Mouse (Mus musculus) lung, adult 2 months (tissue): Measurements from ENCODE around the gene Ceacam16.

Experiments used
- CTCF ChIP-seq: fragments of 200-500 bp; IDR thresholded peaks from 2 replicates; pipeline ENCODE4 v1.5.1; 2011; ENCODE audit warnings: mild to moderate bottlenecking, low read length, control low read depth; ENCODE audit not compliant: insufficient read depth
- POLR2A ChIP-seq: fragments of 200-500 bp; IDR thresholded peaks from 2 replicates; pipeline ENCODE4 v1.6.1; 2011; ENCODE audit warnings: low read depth, mild to moderate bottlenecking, control low read depth, low read length, borderline replicate concordance; ENCODE audit errors: extremely low read depth

DNA sequence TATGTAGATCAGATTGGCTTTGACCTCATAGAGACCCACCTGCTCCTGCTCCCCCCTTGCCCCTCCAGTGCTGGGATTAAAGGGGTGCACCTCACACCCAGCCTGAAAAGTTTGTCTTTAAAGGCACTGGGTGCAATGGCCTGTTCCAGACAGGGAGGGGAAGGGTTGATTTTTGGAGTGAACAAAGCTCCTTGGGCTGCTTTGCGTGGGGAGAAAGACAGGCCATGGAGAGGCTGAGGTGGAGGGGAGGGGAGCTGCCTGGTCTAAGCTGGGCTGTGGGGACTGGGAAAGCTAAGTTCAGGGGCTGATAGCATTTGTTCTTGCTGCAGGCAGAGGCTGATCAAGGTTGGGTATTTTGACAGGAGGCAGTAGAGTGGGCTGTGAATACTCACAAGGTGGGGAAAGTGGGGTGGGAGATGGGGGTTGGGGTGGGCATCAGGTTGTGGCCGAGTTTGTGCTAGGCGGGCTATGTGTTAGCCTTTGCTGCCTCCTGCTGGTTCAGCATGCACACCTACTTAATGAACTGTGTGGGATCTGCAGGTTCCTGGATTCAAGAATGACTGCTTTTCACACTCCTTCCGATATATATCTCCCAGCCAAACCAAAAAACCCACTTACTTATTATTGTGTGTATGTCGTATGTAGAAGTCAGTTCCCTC is 11.0 kb upstream of the Ceacam16 start:
- TF ChIP-seq CTCF (peak; percentile 83), POLR2A (no peak)
